Mouse (Mus musculus) layer of hippocampus, adult 18-20 months (tissue): ENCODE measurements around the gene 3100002H09Rik. TPM values are rescaled to one million over a fixed set of nuclear protein-coding genes. Genes with fewer than 3 reads are reported as not detected.

Experiments
- DNase-seq, 2 experiments: peaks; one replicate each; pipeline ENCODE4 v3.0.0; 2022; ENCODE audit warnings: low spot score in 2 of 2
- long read RNA-seq: library from polyadenylated mRNA; stranded (forward); transcript quantifications from one replicate; pipeline ENCODE4 v2.0.0, GENCODE M21; 2021
- total RNA-seq, 2 experiments: library from RNA; stranded (reverse); gene quantifications; 2 replicates each; pipeline ENCODE4 v1.2.3; 2021

The 3100002H09Rik gene
- total RNA-seq = 1 to 10 TPM in 1 of 2 experiments, under 1 TPM in 1; 0.66 to 1.3 TPM
- long read RNA-seq = 0 reads

DNA sequence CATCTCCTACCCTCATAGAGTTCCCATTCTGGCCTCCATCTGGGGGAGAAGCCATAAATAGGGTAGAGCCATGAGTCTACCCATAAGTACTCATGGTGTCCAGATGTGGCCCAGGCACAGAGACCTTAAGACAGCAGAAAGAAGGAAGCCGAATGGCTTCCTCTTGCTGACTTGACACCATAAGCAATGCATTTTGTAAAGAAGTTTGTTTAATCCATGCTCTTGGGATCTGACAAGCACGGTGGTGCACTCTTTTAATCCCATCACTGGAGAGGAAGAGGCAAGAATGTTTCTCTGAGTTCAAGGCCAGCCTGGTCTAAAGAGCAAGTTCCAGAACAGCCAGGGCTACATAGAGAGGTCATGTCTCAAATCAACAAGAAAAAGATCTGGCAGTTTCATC, at the start of gene 3100002H09Rik:
Gene 3100002H09Rik (minus strand): TSS at position 101 of the 400 bp plus-strand sequence.
- DNase-seq = no peak

DNA sequence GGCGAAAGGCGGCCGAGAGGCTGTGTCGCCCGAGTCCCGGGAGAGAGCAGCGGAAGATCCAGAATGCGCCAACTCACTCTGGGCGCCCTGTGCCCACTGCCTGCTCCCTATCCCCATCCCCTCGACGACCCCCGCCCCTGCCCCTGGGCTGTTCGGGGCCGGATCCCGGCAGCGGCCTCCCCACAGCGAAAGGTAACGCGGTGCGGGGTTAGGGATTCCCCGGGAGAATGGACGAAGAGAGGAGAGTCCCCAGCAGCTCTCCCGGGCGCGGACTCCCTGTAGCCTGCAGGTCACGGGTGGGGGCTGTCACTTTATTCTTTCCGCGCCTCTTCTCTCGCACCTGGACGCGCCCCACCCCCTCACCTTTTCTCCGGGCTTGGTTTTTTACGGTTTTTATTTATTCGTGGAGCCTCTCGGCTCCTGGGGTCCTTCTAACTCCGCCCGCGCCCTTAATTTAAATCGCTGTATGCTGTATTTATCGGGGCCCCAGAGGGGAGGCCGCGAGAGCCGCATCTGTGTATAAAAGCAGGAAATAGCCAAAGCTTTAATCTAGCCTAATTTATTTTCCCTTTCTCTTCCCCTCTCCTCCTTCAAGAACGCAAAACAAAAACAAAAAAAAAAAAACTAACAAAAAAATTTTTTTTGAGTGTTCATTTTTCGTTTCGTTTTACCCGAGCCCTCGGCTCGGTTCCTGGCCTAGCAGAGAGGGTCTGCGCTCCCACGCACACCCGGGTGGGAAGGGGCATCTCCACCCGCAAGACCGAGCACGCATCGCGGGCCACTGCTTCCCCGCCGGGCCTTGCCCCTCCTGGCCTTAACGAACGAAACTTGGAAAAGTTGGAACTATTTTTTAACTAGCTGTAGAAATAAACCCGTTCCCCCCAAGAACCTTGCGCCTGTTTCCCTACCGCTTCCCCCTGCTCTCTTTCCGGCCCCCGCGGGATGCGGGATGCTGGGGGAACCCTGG, 48.9 kb upstream of the 3100002H09Rik start:
- DNase-seq = no peak

DNA sequence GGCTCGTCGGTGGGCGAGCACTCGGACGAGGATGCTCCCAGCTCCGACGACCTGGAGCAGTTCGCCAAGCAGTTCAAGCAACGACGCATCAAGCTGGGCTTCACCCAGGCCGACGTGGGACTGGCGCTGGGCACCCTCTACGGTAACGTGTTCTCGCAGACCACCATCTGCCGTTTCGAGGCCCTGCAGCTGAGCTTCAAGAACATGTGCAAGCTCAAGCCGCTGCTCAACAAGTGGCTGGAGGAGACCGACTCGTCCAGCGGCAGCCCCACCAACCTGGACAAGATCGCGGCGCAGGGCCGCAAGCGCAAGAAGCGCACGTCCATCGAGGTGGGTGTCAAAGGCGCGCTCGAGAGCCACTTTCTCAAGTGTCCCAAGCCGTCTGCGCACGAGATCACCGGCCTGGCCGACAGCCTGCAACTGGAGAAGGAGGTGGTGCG, 47.8 kb upstream of the 3100002H09Rik start:
- no peak for DNase-seq

DNA sequence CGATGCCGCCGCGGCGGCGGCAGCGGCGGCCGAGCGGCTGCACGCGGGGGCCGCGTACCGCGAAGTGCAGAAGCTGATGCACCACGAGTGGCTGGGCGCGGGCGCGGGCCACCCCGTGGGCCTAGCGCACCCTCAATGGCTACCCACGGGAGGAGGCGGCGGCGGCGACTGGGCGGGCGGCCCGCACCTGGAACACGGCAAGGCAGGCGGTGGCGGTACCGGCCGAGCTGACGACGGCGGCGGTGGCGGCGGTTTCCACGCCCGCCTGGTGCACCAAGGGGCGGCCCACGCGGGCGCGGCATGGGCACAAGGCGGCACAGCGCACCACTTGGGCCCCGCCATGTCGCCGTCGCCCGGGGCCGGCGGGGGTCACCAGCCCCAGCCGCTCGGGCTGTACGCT, 47.2 kb upstream of the 3100002H09Rik start:
- no peak for DNase-seq

DNA sequence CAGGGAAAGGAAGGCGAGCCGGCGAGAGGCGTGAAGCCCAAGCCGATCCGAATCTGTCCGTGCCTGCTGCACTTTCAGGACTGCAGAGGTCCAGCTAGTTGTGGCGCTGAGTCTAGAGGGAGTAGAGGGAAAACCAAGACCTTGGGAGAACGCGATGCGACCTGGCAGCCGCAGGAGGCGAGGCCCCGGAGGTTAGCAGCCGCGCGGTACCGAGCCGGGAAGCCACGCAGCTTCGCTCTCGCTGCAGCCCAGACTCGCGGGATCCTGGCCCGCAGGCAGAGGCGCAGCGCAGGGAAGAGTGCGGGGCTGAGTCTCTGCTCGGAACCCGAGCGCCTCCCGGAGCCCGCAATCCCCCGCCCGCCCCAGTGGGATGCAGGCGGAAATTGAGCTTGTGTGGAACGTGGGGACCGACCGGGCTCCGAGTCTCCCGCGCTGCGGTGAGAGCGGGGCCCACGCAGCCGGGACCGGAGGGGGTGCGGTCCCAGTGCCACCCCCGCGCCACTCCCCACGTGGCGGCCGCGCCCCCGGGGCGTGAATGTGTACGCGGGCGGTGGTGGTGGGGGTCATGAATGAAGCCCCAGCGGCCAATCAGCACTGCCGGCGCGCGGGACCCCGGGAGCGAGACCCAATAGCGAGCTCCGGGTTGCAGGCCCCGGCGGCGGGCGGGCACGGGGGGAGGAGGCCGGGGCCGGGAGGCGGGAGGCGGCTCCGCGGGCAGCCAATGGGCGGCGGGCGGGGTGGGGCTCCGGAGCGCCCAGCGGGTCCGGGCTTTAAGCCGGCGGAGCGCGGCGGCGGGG, 46.4 kb upstream of the 3100002H09Rik start:
- DNase-seq = peak; percentile 86 to 94

DNA sequence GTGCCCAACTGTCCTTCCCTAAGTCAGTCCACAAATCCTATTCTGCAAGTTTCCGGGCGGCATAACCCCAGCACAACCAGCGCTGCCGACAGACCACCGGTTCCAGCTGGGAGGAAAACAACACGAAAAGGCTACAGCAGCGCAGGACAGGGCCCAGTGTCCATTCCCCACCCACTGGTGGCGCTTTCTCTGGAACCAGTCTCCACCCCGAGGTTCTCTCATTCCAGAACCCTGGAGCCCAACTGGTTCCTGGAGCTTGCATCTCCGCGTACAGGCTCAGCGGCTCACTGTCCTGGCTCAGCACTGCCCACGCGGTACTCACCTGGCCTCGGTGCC, 45.9 kb upstream of the 3100002H09Rik start, which contains the start of gene Pou3f1:
Gene Pou3f1 (plus strand): TSS at position 290 of the 336 bp plus-strand sequence.
- no peak for DNase-seq

DNA sequence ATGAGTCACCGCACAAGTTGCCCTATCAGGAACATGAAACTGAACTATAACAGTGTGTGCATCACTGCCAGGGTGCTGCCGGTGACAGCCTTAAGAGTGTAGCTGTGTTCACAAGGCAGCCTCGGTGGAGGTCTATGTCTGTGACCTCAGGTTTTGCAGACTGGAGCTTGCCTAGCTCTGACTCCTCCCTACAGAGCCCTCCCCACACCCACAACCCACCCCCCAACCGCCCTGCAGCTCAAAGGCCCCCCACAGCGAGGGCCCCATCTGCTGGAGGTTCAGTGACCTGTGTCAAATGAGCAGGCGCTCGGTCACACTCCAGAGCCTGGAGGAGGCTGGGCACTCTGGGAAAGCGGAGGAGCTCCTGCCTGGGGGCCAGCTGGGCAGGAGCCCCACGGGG, 42.3 kb upstream of the 3100002H09Rik start:
- no peak for DNase-seq

DNA sequence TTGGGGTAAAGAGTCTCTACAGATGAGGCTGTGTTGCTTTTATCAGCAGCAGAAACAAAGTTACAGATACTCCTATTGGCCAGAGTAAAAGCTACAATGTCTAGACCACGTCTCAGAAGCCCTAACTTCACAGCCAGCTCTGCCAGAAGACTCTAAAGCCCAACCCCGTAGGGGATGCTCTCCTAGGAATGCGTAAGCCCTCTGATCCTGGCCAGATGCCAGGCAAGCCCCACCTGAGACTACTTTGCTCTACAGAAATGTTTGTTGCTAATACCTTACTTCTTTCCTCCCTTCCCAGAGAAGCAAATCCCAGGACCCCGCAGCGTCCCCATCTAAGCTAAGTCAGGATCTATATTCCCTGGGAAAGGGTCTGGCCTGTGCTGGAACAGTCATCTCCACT, 37.3 kb upstream of the 3100002H09Rik start:
- no peak for DNase-seq

DNA sequence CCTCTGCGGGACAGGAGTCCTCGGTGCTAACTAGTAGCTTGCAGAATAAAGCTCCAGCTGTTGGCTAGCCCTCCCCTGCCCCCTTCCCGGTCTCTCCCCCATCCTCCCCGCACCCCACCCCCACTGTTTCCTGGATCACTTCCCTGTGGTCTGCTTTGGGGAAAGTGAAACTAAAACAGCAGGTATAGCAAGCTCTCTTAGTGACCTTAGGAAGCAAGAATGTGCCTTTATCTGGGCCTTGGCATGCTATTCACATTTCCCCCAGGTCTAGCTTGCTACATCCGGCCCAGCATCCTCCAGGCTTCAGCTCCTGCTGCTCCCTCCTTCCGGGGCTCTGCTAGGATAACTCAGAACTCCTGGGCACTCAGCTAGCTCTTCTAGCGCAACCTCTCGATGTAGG, 36.0 kb upstream of the 3100002H09Rik start:
- DNase-seq = no peak

DNA sequence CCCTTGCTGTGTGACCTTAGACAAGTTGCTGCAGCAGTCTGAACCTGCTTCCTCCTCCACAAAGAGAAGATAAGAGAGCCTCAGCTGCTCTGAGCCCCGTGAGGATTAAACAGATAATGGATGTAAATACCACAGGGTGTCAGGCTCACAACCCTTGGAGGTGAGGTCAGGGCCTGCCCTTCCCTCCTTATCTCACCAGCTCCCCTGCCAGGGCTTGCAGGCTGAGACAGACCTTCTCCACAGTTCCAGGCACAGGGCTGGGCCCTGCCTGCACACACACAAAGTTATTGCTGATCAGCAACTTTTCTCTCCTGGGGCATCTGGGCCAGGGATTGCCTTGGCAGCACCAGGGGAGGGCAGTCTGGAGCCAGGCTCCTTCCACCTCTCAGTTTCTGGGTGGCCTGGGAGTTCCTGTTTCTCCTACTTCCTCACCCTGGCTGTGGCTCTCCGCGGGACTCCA, 34.4 kb upstream of the 3100002H09Rik start:
- no peak for DNase-seq

DNA sequence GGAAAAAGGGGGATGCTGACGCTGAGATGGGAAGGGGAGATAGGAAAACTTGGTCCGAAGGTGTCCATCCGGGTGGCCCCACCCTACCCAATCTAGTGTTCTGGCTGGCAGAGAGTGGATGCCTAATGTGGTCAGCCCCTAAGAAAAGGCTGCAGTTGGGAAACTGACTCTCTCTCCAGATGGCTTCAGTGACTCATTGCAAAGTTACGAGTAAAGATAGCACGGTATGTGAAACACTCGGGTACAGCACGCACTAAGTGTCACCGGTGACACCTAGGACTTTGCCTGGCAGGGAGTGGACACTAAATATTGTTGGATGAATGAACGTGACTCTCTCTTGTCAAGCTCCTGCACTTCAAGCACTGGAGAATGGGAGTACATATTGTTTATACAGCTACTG, 33.3 kb upstream of the 3100002H09Rik start:
- no peak for DNase-seq

DNA sequence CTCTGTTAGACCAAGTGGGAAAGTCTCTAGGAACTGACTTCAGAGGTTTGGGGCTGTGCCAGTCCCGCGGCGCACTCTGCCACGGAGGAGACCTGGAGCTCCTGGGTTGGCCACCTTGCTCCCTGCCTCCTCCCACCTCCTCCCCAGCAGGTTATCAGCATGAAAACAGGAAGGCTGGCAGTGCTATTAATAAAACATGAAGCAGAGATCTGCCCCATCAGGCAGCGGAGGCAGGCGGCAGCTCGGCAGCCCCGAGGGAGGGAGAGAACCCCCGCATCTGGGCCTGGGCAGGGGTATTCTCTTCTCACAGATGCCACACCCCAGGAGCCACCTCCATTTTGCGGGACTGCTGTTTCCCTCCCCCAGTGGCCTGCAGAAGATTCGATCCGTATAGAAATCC, 29.1 kb upstream of the 3100002H09Rik start:
- no peak for DNase-seq

DNA sequence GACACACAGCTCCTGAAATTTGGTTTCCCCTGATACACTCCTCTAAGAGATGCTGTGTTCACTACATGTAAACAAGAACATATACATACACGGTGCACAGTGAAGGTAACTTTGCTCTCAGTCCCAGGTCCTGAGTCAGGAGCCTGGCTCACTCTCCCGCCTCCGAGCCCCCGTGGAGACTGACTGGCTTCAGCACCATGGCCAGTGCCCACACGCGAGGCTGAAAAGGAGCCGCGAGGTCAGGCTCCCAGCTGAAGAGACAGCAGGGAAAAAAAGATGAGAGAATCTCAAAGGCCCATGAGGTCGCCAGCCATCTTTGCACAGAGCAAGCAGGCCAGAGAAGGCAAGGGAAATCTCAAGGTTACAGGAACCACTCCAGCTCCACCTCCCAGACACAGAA, 22.7 kb upstream of the 3100002H09Rik start:
- no peak for DNase-seq

DNA sequence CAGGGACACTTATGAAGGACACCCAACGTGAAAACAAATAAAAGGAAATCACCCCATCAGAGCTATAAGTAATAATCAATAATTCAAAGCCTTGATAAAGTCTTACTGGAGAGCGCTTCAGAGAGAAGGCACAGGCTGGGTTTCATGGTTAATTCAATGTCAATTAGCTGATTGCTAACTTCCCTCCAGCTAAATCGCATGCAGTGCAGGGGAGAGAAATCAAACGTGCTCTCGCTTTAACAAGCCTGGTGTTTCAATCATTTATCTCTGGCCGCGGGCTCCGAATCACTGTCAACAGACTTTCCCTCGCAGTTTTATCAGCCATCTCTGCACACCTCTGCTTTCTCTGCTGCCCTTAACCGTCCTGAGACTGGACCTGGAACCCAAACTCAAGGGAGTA, 22.3 kb upstream of the 3100002H09Rik start:
- DNase-seq = no peak

DNA sequence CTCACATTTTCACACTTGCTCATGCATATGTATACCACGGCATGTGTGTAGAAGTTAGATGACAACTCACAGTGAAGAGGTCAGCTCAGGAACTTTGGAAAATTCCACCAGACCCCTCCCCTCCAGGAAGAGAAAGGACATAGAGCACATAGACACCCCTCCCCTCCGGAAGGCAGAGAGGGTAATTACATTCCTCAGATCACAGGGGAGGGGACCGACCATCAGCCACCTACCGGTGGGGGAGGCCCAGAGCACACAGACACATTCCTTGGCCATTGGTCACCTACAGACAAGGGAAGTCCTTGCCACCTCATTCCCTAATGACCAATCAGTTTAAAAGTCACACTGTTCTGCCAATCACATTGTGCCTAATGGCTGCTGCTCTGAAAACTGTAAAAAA, 20.9 kb upstream of the 3100002H09Rik start:
- DNase-seq = no peak

DNA sequence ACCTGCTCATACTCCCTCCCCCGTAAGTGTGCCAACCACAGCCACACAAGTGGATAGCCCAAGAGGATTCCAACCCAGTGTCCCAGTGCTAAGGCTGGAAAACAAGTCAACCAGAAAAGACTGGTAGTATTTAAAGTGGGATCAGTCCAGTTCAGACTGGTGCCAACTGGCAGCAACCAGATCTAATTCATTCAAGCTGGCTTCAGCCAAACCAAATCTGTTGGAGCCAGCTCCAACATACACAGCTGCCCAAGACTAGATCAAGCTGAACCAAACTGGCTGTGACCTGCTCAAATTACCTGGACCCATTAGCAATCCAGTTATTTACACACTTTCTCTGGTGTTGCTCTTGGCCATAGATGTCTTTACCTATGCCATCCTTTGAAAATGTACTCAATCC, 16.2 kb upstream of the 3100002H09Rik start:
- no peak for DNase-seq

DNA sequence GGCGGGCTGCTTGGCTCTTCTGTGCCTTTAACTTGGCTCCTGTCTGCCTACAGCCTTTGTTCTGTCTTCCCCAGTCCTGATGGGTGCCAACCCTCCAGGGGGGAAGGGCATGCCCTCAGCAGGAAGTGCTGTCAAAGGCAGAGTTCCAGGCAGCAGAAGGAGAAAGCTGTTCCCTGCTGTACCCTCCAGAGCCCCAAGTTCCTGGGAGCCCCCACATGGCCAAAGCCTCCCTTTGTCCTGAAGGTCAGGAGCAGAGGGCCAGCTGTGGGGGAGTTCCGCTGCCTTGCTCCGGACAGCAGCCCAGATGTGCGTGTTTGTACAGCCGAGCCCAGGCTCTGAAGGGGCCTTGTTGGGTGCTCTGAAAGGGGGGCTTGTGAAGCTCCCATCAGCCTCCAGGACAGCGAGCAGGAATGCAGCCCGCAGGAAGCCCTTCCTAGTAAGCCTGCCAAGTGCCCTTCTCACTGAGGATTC, 13.5 kb upstream of the 3100002H09Rik start:
- peak; percentile 22 to 53 for DNase-seq

DNA sequence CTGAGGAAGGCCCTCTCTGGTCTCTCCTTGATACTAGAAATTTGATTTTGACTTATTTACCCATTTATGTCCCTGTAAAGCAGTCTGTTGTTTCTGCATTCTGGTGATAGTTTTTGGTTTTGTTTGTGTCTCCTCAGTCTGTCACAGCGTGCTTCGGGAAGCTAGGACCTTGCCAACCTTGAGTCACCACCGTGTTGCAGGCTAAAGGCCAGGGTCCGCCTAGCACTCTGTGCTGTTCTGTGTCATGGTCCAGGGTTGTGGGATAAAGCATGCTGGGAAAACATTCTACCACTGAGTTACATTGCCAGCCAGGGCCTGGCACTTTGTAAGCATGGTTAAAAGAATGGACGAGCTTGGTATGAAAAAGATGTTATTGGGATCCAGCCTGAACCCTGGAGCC, 12.0 kb upstream of the 3100002H09Rik start:
- DNase-seq = no peak

DNA sequence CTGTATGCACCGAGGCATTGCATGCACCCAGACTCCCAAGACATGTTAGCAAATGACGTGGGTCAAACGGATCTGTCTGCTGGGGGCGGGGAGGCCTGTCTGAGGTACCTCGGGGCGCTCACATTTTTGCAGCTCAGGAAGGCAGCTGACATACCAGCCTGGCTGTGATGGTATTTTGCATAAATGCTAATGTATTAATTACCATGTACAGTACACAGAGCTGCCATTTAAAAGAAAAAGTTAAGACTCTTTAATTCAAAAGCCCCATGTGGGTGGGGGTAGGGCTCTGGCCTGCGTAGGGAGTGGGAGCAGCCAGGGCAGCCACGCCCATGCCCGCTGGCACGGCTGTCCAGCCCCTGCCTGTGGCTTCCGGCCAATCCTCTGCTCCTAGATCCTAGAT, 10.8 kb upstream of the 3100002H09Rik start:
- peak in 1 of 2 experiments; percentile 35 for DNase-seq

DNA sequence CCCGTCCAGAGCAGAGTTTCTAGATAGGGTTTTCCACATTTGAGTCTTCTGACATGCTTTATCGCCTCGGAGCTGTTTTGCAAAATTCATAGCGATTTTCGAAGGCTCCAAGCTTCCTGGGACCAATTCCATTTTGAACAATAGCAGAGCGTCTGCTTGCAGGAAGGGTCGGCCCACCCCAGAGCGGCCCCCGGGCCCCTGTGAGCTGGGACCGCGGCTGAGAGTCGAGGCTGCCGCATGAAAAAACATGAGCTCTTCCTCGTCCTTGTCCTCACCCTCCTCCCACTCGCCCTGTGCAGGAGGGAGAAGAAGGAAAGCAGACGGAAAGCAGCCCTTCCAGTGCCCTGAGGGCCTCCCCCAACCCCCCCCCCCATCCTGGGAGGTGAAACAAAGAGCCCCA, 8.0 kb upstream of the 3100002H09Rik start:
- DNase-seq = no peak

DNA sequence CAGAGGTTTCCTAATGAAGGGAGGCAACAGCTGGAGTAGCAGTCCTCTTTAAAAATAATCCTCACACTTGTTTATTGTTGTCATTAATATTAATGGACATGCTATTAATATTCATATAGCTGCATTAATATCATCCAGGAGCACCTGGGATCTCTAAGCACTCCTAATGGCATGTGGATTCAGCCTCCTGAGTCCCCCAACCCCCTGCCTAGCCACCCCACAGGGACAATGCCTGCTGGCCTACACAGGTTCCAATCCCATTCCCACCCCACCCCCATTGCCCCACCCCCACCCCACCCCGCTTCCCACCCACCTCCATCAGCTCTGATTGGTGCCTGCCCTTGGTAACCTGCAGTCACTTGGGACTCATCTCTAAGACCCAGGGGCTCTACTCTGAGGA, 6.0 kb upstream of the 3100002H09Rik start:
- DNase-seq = no peak

DNA sequence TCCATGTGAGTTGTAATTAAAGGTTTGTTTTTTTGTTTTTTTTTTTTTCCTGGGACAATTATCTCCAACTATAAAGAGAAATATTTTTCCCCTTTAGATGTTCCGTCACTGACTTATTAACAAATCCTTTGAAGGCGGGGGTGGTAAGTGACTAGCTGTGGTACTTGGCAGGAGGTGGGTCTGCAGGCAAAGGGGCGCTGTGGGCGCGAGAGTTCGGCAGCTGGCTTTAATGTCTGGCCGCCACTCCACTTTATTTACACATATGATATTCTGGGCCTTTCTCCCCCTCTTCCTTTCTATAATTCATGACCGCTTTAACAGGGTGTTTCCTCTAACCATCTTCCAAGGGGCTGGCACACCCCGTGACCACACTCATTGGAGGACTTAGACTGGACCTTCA, 5.4 kb upstream of the 3100002H09Rik start:
- DNase-seq = no peak
